Mouse (Mus musculus): Measurements from ENCODE around the gene Cdkn2b.

- TF ChIP-seq CTCF (IDR thresholded peaks at IDR 0.05; ENCODE audit: borderline replicate concordance, control insufficient read depth, extremely low read depth, insufficient read depth, low read length, poor library complexity) (no peak), POLR2A (IDR thresholded peaks at IDR 0.05; ENCODE audit: control insufficient read depth, extremely low read depth, insufficient read depth, low read length, poor library complexity) (no peak)
These were observed 21.8 kb downstream of the Cdkn2b start for GRCm38 (mm10) chr4:89289028-89289427.
